Mouse (Mus musculus) E14TG2a.4 (cell line): ENCODE measurements around the gene Tnnt2.
A peak's percentile ranks its signal among the peaks of the same experiment; 100 is the strongest.

ENCODE experiments used
- H3K27me3 ChIP-seq: 2 replicates; pipeline ENCODE4 v1.6.1; 2014; ENCODE audit warnings: low read length, control low read depth; ENCODE audit not compliant: insufficient read depth
- H3K36me3 ChIP-seq: 2 replicates; pipeline ENCODE4 v1.6.1; 2014; ENCODE audit warnings: low read length, control low read depth; ENCODE audit not compliant: insufficient read depth
- H3K4me1 ChIP-seq: replicated peaks from 2 replicates; pipeline ENCODE4 v1.6.1; 2014; ENCODE audit warnings: low read depth, low read length, control low read depth
- H3K4me3 ChIP-seq: replicated peaks from 2 replicates; pipeline ENCODE4 v1.5.1; 2014; ENCODE audit warnings: mild to moderate bottlenecking, low read length
- H3K9me3 ChIP-seq: 2 replicates; pipeline ENCODE4 v1.6.1; 2014; ENCODE audit warnings: low read length, control low read depth
- CTCF ChIP-seq: conservative IDR thresholded peaks from 2 replicates; pipeline ENCODE4 v1.5.1; 2014; ENCODE audit warnings: low read length
- NANOG ChIP-seq: IDR thresholded peaks from 2 replicates; pipeline ENCODE4 v1.6.1; 2014; ENCODE audit warnings: borderline replicate concordance, low read length, mixed read lengths
- POU5F1 ChIP-seq: IDR thresholded peaks from 2 replicates; pipeline ENCODE4 v1.6.1; 2014; ENCODE audit warnings: low read length, borderline replicate concordance

Gene Tnnt2

DNA sequence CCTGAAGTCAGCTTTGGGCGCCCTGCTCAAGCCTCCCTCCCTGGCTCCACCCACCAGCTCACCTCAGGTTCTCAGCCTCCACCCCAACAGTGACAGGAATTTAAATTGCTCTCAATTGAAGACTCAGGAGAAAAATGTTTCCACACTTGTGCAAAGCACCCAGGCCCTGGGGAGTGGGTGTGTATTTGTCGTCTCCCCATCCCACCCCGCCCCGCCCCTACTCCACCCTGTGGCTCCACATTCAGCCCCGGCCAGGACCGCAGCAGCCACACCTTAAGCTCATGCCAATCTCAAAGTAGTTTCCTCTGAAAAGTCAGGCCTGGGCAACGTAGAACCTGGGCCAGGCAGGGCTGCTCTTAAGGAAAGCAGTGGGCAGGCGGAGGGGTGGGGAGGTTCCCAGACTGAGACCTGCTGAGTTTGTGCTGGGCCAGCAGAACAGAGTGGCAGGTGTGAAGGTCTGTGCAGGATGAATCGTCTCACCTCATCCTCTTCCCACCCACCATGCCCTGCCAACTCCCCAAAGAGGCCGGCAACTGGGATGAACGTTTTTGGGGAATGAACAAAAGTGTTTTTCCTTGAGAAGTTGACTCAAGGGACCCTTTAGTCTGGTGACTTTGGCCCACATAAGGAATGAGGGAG, 21.1 kb downstream of the Tnnt2 start:
- Histone ChIP-seq H3K36me3 (no peaks in the 10 kb centered on the region), H3K9me3 (no peaks in the 10 kb centered on the region), H3K27me3 (peaks cover 43% of the 10 kb centered on the region), H3K4me1 (peaks cover 26% of the 10 kb centered on the region), H3K4me3 (peak overlapping the region; percentile 5; the same call in 1 of the 2 replicates)
- TF ChIP-seq NANOG (no peak), CTCF (no peak), POU5F1 (no peak)

DNA sequence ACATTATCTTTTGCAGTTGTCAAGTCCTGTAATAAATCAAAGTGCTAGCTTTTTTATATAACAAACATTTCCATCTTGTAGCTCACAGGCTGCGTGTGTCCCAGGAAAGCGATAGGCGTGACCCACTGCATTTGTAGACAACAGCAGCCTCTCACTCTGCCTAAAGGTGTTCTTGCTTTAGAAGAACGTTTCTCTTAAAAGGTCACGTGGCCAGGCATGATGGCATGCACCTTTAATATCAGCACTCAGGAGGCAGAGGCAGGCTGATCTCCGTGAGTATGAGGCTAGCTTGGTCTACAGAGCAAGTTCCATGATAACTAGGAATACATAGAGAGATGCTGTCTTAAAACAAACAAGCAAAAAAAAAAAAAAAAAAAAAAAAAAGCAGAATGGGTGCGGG, 22.4 kb downstream of the Tnnt2 start:
- H3K4me3 ChIP-seq = no peak overlapping the region
- H3K36me3 ChIP-seq = no peaks in the 10 kb centered on the region
- peaks cover 23% of the 10 kb centered on the region for H3K4me1 ChIP-seq
- no peaks in the 10 kb centered on the region for H3K9me3 ChIP-seq
- TF ChIP-seq CTCF = no peak
- H3K27me3 ChIP-seq = peaks cover 45% of the 10 kb centered on the region

DNA sequence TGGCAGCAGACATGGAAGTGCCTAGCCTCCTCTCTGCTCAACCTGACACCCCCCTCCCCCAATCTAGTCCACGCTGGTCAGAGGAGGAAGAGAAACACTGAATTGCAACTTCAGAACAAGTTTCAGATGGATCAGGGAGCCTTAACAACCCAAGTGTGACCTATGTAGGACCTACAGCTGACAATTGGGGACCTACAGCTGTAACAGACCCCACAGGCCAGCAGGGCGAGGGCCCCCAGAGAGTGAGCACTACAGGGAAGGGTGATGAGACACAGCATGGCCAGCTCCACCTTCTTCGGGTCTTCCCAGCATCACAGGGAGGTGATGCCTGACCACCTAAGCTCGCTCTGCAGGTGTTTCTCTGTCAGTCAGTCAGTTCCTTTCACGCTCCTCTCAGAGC, 24.9 kb downstream of the Tnnt2 start:
- H3K36me3 ChIP-seq = no peaks in the 10 kb centered on the region
- peaks cover 50% of the 10 kb centered on the region for H3K27me3 ChIP-seq
- H3K4me1 ChIP-seq = peaks cover 19% of the 10 kb centered on the region
- no peak for TF ChIP-seq NANOG
- TF ChIP-seq POU5F1 = no peak
- no peak for TF ChIP-seq CTCF
- no peaks in the 10 kb centered on the region for H3K9me3 ChIP-seq
- no peak overlapping the region for H3K4me3 ChIP-seq

GRCm38 (mm10) chr1:135861980-135862552, 25.9 kb downstream of the Tnnt2 start:
- no peaks in the 10 kb centered on the region for H3K9me3 ChIP-seq
- H3K27me3 ChIP-seq = peaks cover 58% of the 10 kb centered on the region
- peaks cover 12% of the 10 kb centered on the region for H3K4me1 ChIP-seq
- no peaks in the 10 kb centered on the region for H3K36me3 ChIP-seq
- H3K4me3 ChIP-seq = no peak overlapping the region
- no peak for TF ChIP-seq POU5F1
- no peak for TF ChIP-seq CTCF
- no peak for TF ChIP-seq NANOG

DNA sequence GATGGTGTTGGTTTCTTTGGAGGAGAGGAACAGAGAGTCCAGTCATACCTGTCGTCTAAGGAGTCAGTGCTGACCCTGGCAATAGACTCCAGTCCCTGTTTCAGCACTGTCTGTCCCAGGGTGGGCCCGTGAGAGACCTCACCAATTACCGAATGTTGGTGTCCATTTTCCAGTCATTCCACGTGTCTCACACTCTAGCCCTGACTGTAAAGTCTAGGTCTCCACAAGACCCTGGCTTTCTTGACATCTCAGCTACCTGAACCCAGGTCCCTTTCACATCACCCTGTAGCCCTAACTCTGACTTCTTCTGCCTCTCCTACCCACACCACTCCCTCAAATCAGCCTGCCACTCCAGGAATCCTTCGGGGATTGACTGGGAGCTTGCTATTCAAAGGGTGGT, 26.4 kb downstream of the Tnnt2 start:
- Histone ChIP-seq H3K36me3 (no peaks in the 10 kb centered on the region), H3K9me3 (no peaks in the 10 kb centered on the region), H3K27me3 (peaks cover 62% of the 10 kb centered on the region), H3K4me1 (peaks cover 7% of the 10 kb centered on the region), H3K4me3 (no peak overlapping the region)
- TF ChIP-seq NANOG (no peak), POU5F1 (no peak), CTCF (no peak)

- Histone ChIP-seq H3K27me3 (peaks cover 73% of the 10 kb centered on the region), H3K36me3 (no peaks in the 10 kb centered on the region), H3K9me3 (no peaks in the 10 kb centered on the region), H3K4me1 (peaks cover 6% of the 10 kb centered on the region), H3K4me3 (no peak overlapping the region)
- TF ChIP-seq CTCF (no peak), NANOG (no peak), POU5F1 (no peak)
Observed at GRCm38 (mm10) chr1:135863786-135864335, 27.7 kb downstream of the Tnnt2 start.

DNA sequence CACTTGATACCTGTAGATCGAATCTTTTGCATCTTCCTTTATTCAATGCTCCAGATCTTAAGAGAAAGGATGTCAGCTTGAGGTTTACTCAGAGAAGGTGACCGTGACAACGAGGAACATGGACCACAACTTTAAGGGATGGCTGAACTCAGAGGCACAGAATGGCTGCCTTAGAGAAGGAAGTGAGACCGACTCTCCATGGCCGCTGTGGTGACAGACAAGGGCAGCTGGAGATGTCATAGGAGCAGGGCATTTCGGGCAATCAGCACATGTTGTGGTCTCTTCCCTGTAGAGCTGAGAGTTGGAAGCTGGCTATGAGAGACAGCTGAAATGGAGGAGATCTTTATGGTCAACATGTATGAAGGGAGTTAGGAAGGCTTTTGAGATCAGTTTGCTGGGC, 28.7 kb downstream of the Tnnt2 start:
- Histone ChIP-seq H3K36me3 (no peaks in the 10 kb centered on the region), H3K4me3 (no peak overlapping the region), H3K4me1 (peaks cover 6% of the 10 kb centered on the region), H3K27me3 (peaks cover 73% of the 10 kb centered on the region), H3K9me3 (no peaks in the 10 kb centered on the region)
- TF ChIP-seq CTCF (no peak), POU5F1 (no peak), NANOG (no peak)

DNA sequence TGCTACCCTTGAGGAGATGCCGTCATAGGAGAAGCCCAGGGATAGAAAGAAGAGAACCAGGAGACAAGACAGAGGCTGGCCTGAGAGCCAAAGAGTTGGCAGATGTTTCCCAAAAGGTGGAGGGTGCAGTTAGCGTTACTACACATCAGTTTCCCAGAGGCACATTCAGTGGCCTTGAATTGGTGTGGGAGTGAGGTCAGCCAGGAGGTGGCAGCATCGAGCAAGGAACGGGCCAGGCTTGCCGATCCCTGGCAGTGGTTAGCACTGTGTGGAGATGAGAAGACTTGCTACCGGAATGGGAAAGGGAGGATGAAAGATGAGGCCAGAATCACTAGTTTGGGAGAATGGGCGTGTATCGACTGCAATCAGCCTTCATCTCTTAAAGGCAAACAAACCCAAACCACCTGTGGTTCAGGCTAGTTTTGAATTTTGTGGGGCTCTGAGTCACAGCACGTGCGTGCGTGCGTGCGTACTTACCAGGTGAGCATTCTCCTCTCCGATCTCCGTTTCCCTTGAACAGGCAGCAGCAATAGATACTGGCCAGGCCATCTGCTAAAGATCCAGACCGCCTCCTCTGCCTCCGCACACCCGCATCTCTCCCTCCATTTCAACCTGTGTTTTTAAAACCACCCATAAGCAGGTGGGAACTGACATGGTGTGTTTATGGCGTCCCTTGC, 29.5 kb downstream of the Tnnt2 start:
- peaks cover 74% of the 10 kb centered on the region for H3K27me3 ChIP-seq
- peaks cover 6% of the 10 kb centered on the region for H3K4me1 ChIP-seq
- no peaks in the 10 kb centered on the region for H3K36me3 ChIP-seq
- peak overlapping the region; percentile 58 for H3K4me3 ChIP-seq
- H3K9me3 ChIP-seq = no peaks in the 10 kb centered on the region
- no peak for TF ChIP-seq NANOG
- peak; percentile 83 for TF ChIP-seq CTCF

- TF ChIP-seq NANOG = no peak
- TF ChIP-seq CTCF = no peak
- TF ChIP-seq POU5F1 = no peak
- Histone ChIP-seq H3K27me3 (peaks cover 71% of the 10 kb centered on the region), H3K9me3 (no peaks in the 10 kb centered on the region), H3K4me3 (no peak overlapping the region), H3K4me1 (peaks cover 6% of the 10 kb centered on the region), H3K36me3 (no peaks in the 10 kb centered on the region)
Observed at GRCm38 (mm10) chr1:135868570-135868969, 32.4 kb downstream of the Tnnt2 start.
